Comparison of ENCODE assay signal across 8 mouse cellular contexts in genomic region chr16:18498558-18498990, GRCm38 (mm10). TPM values are rescaled to one million over a fixed set of nuclear protein-coding genes. Genes with fewer than 3 reads are reported as not detected.
DNase-seq lines count a peak whose midpoint lies in the region; ATAC-seq and TF ChIP-seq lines count a peak whose summit lies in the region.

TSS of gene Gnb1l (plus strand) at chr16:18498713.
TSS of gene Rtl10 (plus strand) at chr16:18498901.

- peak within 1 kb of the TSS; percentile 96 for H3K27ac ChIP-seq in gastrocnemius, adult 2 months
- peak within 1 kb of the TSS; percentile 92 for H3K27ac ChIP-seq in hindbrain, postnatal 0 days
- H3K27ac ChIP-seq in left cerebral cortex, adult 2 months = peak within 1 kb of the TSS; percentile 95

- 3% methylated on average over 51 of the region's 51 CpGs for WGBS in hindbrain, postnatal 0 days

- intact Hi-C loops in gastrocnemius, adult 2 months (cut with DNase I) = loop anchor here (5.0 kb wide), 2 partner anchors 36 to 56 kb away; no protein-coding TSS in a partner anchor
- intact Hi-C loops in left cerebral cortex, adult 2 months (cut with DNase I) = loop anchor here (5.0 kb wide), 2 partner anchors 56 to 119 kb away; no protein-coding TSS in a partner anchor

- H3K9ac ChIP-seq in hindbrain, postnatal 0 days (replicated peaks; ENCODE audit: low read length) = peak within 1 kb of the TSS; percentile 85

- H3K4me3 ChIP-seq in gastrocnemius, adult 2 months = peak within 1 kb of the TSS; percentile 95
- H3K4me3 ChIP-seq in hindbrain, postnatal 0 days (ENCODE audit: low read length) = peak within 1 kb of the TSS; percentile 77
- peak within 1 kb of the TSS; percentile 83 for H3K4me3 ChIP-seq in left cerebral cortex, adult 2 months

- peak; percentile 97 for ATAC-seq in hindbrain, postnatal 0 days
- ATAC-seq in megakaryocyte, adult 5-6 weeks (ENCODE audit: poor library complexity, severe bottlenecking) = peak; percentile 88

- no peaks in the 10 kb centered on the region for H3K9me3 ChIP-seq in hindbrain, postnatal 0 days (ENCODE audit: low read length)

- no peaks in the 10 kb centered on the region for H3K27me3 ChIP-seq in hindbrain, postnatal 0 days (ENCODE audit: insufficient read depth, low read length)

- H3K4me1 ChIP-seq in hindbrain, postnatal 0 days (ENCODE audit: insufficient read depth, low read length) = peaks cover 14% of the 10 kb centered on the region

- peak within 1 kb of the TSS; percentile 91 for H3K4me2 ChIP-seq in hindbrain, postnatal 0 days (ENCODE audit: low read depth, low read length)

- no peak for TF ChIP-seq CTCF in gastrocnemius, adult 2 months (IDR thresholded peaks at IDR 0.05)
- TF ChIP-seq CTCF in hindbrain, postnatal 0 days (IDR thresholded peaks at IDR 0.05; ENCODE audit: low read depth) = no peak
- no peak for TF ChIP-seq CTCF in left cerebral cortex, adult 2 months (IDR thresholded peaks at IDR 0.05)

- H3K36me3 ChIP-seq in hindbrain, postnatal 0 days (ENCODE audit: insufficient read depth, low read length) = peaks cover 13% of the 10 kb centered on the region; the same call in 1 of the 2 replicates

- peak; percentile 93 for DNase-seq in WW6 (ENCODE audit: low read depth, low spot score)
- peak; percentile 90 to 97 for DNase-seq in cerebellum, postnatal 4 days (ENCODE audit: low spot score in 2 of 2)
- DNase-seq in gastrocnemius, adult 2 months = peak; percentile 98
- DNase-seq in hindbrain, postnatal 0 days (ENCODE audit: low spot score) = peak; percentile 98
- DNase-seq in left cerebral cortex, adult 2 months (ENCODE audit: extremely low spot score in 1 of 2, low spot score in 2 of 2) = peak; percentile 97
- DNase-seq in right cerebral cortex, adult 2 months (ENCODE audit: low spot score in 2 of 2) = peak; percentile 93 to 94
- DNase-seq in urinary bladder, postnatal 14 days (ENCODE audit: low spot score) = peak; percentile 96

RNA-seq across cellular contexts. Expression of gene Gnb1l, which starts in this region (rescaled TPM):
- total RNA-seq in gastrocnemius, adult 2 months (2021) = 1 to 10 TPM; 4.0 to 4.4 TPM
- total RNA-seq in hindbrain, postnatal 0 days (2014; rRNA removed) = 9.6 and 10.5 TPM in 2 replicates
- polyA plus RNA-seq in hindbrain, postnatal 0 days (2015; fragmentation: Nextera tagmentation; extraction: Ambion mirVana) = 16.9 and 18.0 TPM in 2 replicates
- 1 to 10 TPM; 6.0 to 6.5 TPM for total RNA-seq in left cerebral cortex, adult 2 months (2021)
- total RNA-seq in megakaryocyte, adult 5-6 weeks (2015) = 1.7 and 4.6 TPM in 2 replicates
- 0.20 and 3.5 TPM in 2 replicates for total RNA-seq in megakaryocyte, adult 5-6 weeks (2017)

RNA-seq across cellular contexts. Expression of gene Rtl10, which starts in this region (rescaled TPM):
- total RNA-seq in gastrocnemius, adult 2 months (2021) = 1 to 10 TPM; 3.2 to 4.1 TPM
- 11.0 and 12.4 TPM in 2 replicates for total RNA-seq in hindbrain, postnatal 0 days (2014; rRNA removed)
- 2.5 and 2.7 TPM in 2 replicates for polyA plus RNA-seq in hindbrain, postnatal 0 days (2015; fragmentation: Nextera tagmentation; extraction: Ambion mirVana)
- total RNA-seq in left cerebral cortex, adult 2 months (2021) = 10 to 100 TPM in 1 of 2 experiments, 1 to 10 TPM in 1; 7.1 to 10.7 TPM
- 2.4 and 2.5 TPM in 2 replicates for total RNA-seq in megakaryocyte, adult 5-6 weeks (2015)
- total RNA-seq in megakaryocyte, adult 5-6 weeks (2017) = 0.29 and 3.5 TPM in 2 replicates

Comparison
In these comparisons a context has a peak if more than half of its experiments do, and no peak if none do; other contexts are left out.
1. Peak in every context shown above with its lines: DNase-seq, ATAC-seq, H3K4me3 ChIP-seq and H3K27ac ChIP-seq.